Mouse (Mus musculus) kidney, adult 2 months (tissue): Measurements from ENCODE around the gene Vwce. TPM values are rescaled to one million over a fixed set of nuclear protein-coding genes. Genes with fewer than 3 reads are reported as not detected.

ENCODE experiments used
- DNase-seq: peaks from one replicate; pipeline ENCODE4 v3.0.0; 2021
- H3K27ac ChIP-seq: fragments of 200-500 bp; 2 replicates; pipeline ENCODE4 v1.5.1; 2012; ENCODE audit warnings: low read depth, low read length, control low read depth, inconsistent platforms; ENCODE audit not compliant: insufficient read depth
- H3K27me3 ChIP-seq: fragments of 200-500 bp; replicated peaks from 2 replicates; pipeline ENCODE4 v1.6.1; 2012; ENCODE audit warnings: mild to moderate bottlenecking, moderate library complexity, low read length, inconsistent platforms; ENCODE audit not compliant: control insufficient read depth, insufficient read depth
- H3K36me3 ChIP-seq: fragments of 200-500 bp; 2 replicates; pipeline ENCODE4 v1.6.1; 2012; ENCODE audit warnings: mild to moderate bottlenecking, moderate library complexity, low read length, inconsistent platforms; ENCODE audit not compliant: control insufficient read depth, insufficient read depth
- H3K4me1 ChIP-seq: fragments of 200-500 bp; 2 replicates; pipeline ENCODE4 v1.6.1; 2011; ENCODE audit warnings: low read length; ENCODE audit not compliant: control insufficient read depth, insufficient read depth
- H3K4me3 ChIP-seq: fragments of 200-500 bp; 2 replicates; pipeline ENCODE4 v1.5.1; 2011; ENCODE audit warnings: mild to moderate bottlenecking, low read depth, low read length, control low read depth; ENCODE audit not compliant: insufficient read depth
- CTCF ChIP-seq: fragments of 200-500 bp; conservative IDR thresholded peaks from 2 replicates; pipeline ENCODE4 v1.5.1; 2011; ENCODE audit warnings: low read depth, mild to moderate bottlenecking, control low read depth, low read length, moderate library complexity, mixed read lengths; ENCODE audit not compliant: insufficient read depth, insufficient read length
- POLR2A ChIP-seq: fragments of 200-500 bp; IDR thresholded peaks from one replicate; pipeline ENCODE4 v1.6.1; 2011; ENCODE audit warnings: low read depth, low read length, control low read depth
- WGBS: fragments of 180-500 bp; shearing (Covaris S2); methylation state at CpG from one replicate; pipeline ENCODE4 v1.1.7; 2018; 5-methylcytosine and 5-hydroxymethylcytosine counted together
- polyA plus RNA-seq: library from polyadenylated mRNA; depleted of rRNA; stranded (reverse); fragments of >200 nt; gene quantifications from 2 replicates; pipeline ENCODE4 v1.2.3, GENCODE M21; 2012

The Vwce gene
- polyA plus RNA-seq, 1 experiment: 15.3 TPM

DNA sequence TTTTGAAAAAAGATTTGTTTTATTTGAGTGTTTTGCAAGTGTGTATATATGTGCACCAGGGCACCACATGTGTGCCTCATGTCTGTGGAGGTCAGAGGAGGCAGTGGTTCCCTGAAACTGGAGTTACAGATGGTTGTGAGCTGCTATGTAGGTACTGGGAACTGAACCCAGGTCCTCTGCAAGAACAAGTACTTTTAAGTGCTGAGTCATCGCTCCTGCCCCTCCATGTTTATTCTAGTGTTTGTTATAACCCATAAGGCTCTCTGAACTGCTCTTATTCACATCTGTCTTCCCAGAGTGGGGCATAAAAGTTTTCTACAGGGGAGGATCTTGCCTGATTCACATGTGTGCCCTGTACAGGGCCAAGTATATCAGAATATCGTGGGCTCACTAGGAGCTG lies 34.4 kb upstream of the Vwce start:
- Histone ChIP-seq H3K36me3 (no peaks in the 10 kb centered on the region; the same call in 1 of the 2 replicates), H3K4me3 (no peak overlapping the region), H3K27me3 (no peaks in the 10 kb centered on the region), H3K4me1 (peaks cover 7% of the 10 kb centered on the region; the same call in 1 of the 2 replicates), H3K27ac (no peak overlapping the region)
- WGBS: 94% methylated on average over 2 of the region's 2 CpGs
- TF ChIP-seq POLR2A: no peak
- TF ChIP-seq CTCF: no peak
- no peak for DNase-seq

DNA sequence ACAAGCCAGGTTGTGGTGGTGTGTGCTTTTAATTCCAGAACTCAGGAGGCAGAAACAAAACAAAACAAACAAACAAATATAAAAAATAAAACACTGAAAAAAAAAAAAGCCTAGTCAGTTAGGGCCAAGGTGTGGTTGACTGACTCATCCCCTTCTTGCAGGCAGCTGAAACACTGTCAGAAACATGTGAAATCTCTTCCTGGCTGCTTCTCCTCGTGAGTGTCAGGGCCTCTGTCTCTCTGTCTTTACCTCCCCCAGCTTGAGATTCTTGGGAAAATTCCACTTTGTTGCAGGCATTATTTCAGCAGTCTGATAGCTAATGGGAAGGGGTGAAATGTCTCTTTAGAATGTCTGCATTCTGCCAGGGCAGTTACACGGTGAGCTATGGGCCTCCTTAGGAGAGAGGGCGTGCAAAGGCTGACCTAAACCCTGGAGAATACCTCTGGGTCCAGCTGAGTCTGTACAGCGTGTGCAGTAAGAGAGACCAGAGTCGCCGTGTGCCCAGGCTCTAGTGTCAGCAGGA lies 31.7 kb upstream of the Vwce start:
- TF ChIP-seq POLR2A (no peak), CTCF (no peak)
- DNase-seq: no peak
- 6% methylated on average over 6 of the region's 6 CpGs for WGBS
- Histone ChIP-seq H3K27me3 (no peaks in the 10 kb centered on the region), H3K36me3 (no peaks in the 10 kb centered on the region), H3K4me1 (peaks cover 13% of the 10 kb centered on the region; the same call in 1 of the 2 replicates), H3K4me3 (peak overlapping the region; percentile 44), H3K27ac (peak overlapping the region; percentile 52)

DNA sequence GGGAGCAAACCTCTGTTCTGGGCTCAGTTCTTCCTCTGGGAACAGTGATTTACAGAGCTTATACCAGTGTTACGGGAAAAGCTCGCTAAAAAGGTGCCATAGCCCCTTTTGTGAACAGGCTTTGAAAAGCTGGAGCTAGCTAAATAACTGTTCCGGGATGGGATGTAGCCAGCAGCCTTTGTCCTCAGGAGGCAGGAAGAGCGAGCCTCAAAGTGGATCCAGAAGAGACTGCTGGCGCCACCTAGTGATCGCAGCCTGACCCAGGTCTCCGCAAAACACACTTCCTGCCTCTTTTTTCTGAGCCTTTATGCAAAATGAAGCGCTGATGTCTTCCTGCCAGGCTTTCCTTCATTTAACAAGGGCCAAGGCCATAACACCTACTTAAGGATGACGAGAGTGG lies 31.2 kb upstream of the Vwce start:
- TF ChIP-seq CTCF: peak; percentile 95
- TF ChIP-seq POLR2A: no peak
- Histone ChIP-seq H3K36me3 (no peaks in the 10 kb centered on the region; the same call in 1 of the 2 replicates), H3K27me3 (no peaks in the 10 kb centered on the region), H3K27ac (peak overlapping the region; percentile 52), H3K4me1 (peaks cover 13% of the 10 kb centered on the region; the same call in 1 of the 2 replicates), H3K4me3 (peak overlapping the region; percentile 75)
- DNase-seq: peak; percentile 94
- 2% methylated on average over 9 of the region's 9 CpGs for WGBS

DNA sequence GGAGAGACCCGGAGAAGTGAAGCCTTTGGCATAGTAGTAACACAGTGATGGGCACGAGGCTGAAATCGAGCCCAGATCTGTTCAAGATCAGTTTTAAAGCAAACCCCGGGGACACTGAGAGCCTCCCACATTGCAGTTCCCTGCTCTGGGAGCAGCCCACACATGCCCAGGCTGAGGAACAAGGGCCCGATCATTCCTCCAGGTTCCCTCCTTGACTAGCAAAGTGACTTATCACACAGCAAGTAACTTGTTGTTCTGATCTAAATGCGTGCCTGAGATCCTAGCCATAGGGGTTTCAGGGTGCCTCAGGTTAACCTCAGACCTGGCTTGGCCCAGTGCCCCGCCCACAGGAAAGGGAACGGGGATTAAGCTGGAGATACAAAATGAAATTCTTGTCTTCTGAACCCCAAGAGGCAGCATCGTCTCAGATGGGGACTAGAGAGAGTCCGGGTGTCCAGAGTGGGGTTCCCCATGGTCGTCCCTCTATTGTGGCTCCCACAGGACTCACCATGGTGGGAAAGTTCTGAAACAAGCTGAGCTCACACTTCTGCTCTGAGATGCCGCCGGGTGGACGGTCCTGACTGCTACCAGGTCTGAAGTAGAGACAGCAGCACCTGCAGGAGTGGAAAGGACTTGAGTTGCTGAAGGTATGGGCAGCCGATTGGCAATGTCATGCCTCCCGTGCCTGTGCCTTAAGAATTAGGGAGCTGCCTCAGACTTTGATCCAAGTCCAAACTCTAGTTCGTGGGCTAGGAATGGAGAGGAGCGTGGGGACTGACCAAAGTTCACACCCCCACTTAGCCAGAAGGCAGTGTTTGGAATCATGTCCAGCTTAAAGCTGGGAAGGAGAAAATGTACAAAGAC lies 30.1 kb upstream of the Vwce start:
- peak overlapping the region; percentile 75 for H3K4me3 ChIP-seq
- no peaks in the 10 kb centered on the region; the same call in 1 of the 2 replicates for H3K36me3 ChIP-seq
- TF ChIP-seq CTCF (no peak), POLR2A (peak; percentile 63)
- DNase-seq: peak; percentile 90
- WGBS: 49% methylated on average over 18 of the region's 18 CpGs
- no peaks in the 10 kb centered on the region for H3K27me3 ChIP-seq
- peak overlapping the region; percentile 98 for H3K27ac ChIP-seq
- H3K4me1 ChIP-seq: peaks cover 13% of the 10 kb centered on the region; the same call in 1 of the 2 replicates

DNA sequence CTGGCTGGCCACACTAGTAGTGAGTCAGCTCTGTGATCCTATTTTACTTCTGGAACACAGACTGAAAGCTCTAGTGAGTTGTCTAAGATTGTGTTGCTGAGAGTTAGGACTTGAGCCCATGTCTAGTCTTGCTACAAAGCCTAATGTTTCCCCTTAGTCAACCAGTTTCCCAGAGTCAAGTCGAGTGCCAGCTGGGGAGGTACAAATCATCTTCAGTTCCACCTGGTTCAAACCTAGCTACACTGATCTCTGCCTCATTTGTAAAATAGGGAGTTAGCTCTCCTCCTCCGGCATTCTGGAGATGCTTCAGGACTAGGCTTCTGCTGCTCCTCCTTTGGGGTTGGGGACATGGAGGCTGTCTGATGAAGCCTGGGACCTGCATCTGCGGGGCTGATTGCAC lies 29.5 kb upstream of the Vwce start:
- H3K4me3 ChIP-seq: peak overlapping the region; percentile 68
- peak overlapping the region; percentile 92 for H3K27ac ChIP-seq
- H3K27me3 ChIP-seq: no peaks in the 10 kb centered on the region
- no peak for TF ChIP-seq CTCF
- TF ChIP-seq POLR2A: no peak
- H3K36me3 ChIP-seq: peaks cover 3% of the 10 kb centered on the region
- DNase-seq: no peak
- H3K4me1 ChIP-seq: peaks cover 13% of the 10 kb centered on the region; the same call in 1 of the 2 replicates
- 12% methylated on average over 3 of the region's 3 CpGs for WGBS

DNA sequence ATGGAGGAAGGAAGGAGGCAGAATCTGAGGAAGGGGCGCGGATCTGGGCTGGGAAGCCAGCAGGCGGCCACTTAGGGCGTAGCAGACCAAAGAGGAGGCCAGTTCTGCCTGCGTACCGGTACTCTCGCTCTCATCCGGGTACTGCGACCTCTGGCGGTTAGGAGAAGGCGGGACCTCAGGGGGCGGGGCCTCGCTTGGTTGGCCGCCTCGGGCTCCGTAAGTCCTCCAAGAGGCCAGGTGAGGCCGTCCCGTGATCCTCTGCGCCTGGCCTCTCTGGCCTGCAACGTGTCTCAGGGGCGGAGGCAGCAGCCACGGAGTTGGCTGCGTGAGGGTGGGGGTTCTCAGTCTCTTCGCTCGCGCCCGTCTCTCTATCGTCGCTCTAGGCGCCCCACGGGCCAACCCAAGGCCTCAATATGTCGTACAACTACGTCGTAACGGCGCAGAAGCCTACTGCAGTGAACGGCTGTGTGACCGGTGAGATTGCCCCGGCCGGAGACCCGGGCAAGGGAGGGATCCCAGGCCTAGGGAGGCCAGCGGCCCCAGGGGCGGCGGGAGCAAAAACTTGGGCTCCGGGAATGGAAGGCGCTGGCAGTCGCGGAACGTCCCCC lies 28.6 kb upstream of the Vwce start, which contains the start of the genes Ddb1 and Tkfc:
Ddb1 (plus strand) TSS at position 35 of the 608 bp plus-strand sequence.
Tkfc (minus strand) TSS at position 362 of the 608 bp plus-strand sequence.
- Histone ChIP-seq H3K36me3 (peaks cover 3% of the 10 kb centered on the region), H3K4me1 (peaks cover 13% of the 10 kb centered on the region; the same call in 1 of the 2 replicates), H3K27me3 (no peaks in the 10 kb centered on the region), H3K27ac (peak within 1 kb of the TSS; percentile 98), H3K4me3 (peak within 1 kb of the TSS; percentile 93)
- TF ChIP-seq CTCF (peak; percentile 50), POLR2A (peak; percentile 93)
- WGBS: under 1% methylated on average over 49 of the region's 49 CpGs
- DNase-seq: peak; percentile 99
